Mouse (Mus musculus) ES-Bruce4 (cell line): ENCODE data around the gene Llph. TPM values are rescaled to one million over a fixed set of nuclear protein-coding genes. Genes with fewer than 3 reads are reported as not detected.
A peak's percentile ranks its signal among the peaks of the same experiment; 100 is the strongest.

Experiments
- H3K27ac ChIP-seq: 2 replicates; pipeline ENCODE4 v1.5.1; 2012; ENCODE audit warnings: low read length, inconsistent platforms; ENCODE audit not compliant: insufficient read depth
- H3K27me3 ChIP-seq: 2 replicates; pipeline ENCODE4 v1.6.1; 2012; ENCODE audit warnings: mild to moderate bottlenecking, low read length, inconsistent platforms; ENCODE audit not compliant: control insufficient read depth, poor library complexity, insufficient read depth, severe bottlenecking
- H3K36me3 ChIP-seq: 2 replicates; pipeline ENCODE4 v1.6.1; 2012; ENCODE audit warnings: inconsistent platforms, mild to moderate bottlenecking, low read length, moderate library complexity; ENCODE audit not compliant: control insufficient read depth, poor library complexity, insufficient read depth, severe bottlenecking
- H3K4me1 ChIP-seq: one replicate; pipeline ENCODE4 v1.8.1; 2011; ENCODE audit warnings: low read length; ENCODE audit not compliant: control insufficient read depth, insufficient read depth
- H3K4me3 ChIP-seq: 2 replicates; pipeline ENCODE4 v1.5.1; 2011; ENCODE audit warnings: low read depth, mild to moderate bottlenecking, low read length
- H3K9ac ChIP-seq: 2 replicates; pipeline ENCODE4 v1.6.1; 2012; ENCODE audit warnings: low read depth, mild to moderate bottlenecking, inconsistent platforms; ENCODE audit not compliant: poor library complexity, severe bottlenecking
- H3K9me3 ChIP-seq: replicated peaks from 2 replicates; pipeline ENCODE4 v1.6.1; 2012; ENCODE audit warnings: mild to moderate bottlenecking, low read length, inconsistent platforms; ENCODE audit not compliant: control insufficient read depth, poor library complexity, insufficient read depth, severe bottlenecking
- CTCF ChIP-seq: IDR thresholded peaks from one replicate; pipeline ENCODE4 v1.8.1; 2011; ENCODE audit warnings: low read depth, low read length
- EP300 ChIP-seq: IDR thresholded peaks from 2 replicates; pipeline ENCODE4 v1.6.1; 2011; ENCODE audit warnings: low read depth, low read length; ENCODE audit not compliant: insufficient read depth
- POLR2A ChIP-seq: IDR thresholded peaks from one replicate; pipeline ENCODE4 v1.8.1; 2011; ENCODE audit warnings: low read length; ENCODE audit not compliant: insufficient read depth
- polyA plus RNA-seq: library from polyadenylated mRNA; stranded (reverse); fragments of >200 nt; gene quantifications from 2 replicates; pipeline ENCODE4 v1.2.4, GENCODE M21; 2011; ENCODE audit warnings: low read depth; ENCODE audit not compliant: missing spikeins, insufficient read depth, insufficient read length

The Llph gene
- polyA plus RNA-seq, 1 experiment = 62.6 TPM

- no peaks in the 10 kb centered on the region for H3K4me1 ChIP-seq
- H3K27ac ChIP-seq = no peak overlapping the region
- no peak overlapping the region for H3K4me3 ChIP-seq
Observed at GRCm38 (mm10) chr10:120246994-120247750, 20.3 kb downstream of the Llph start.

GRCm38 (mm10) chr10:120250911-120251683 lies 24.2 kb downstream of the Llph start:
- Histone ChIP-seq H3K9ac (no peak overlapping the region), H3K36me3 (no peaks in the 10 kb centered on the region), H3K27me3 (no peaks in the 10 kb centered on the region), H3K27ac (no peak overlapping the region), H3K9me3 (no peaks in the 10 kb centered on the region), H3K4me1 (no peaks in the 10 kb centered on the region), H3K4me3 (no peak overlapping the region)
- TF ChIP-seq EP300 (no peak), POLR2A (no peak), CTCF (no peak)

More at GRCm38 (mm10) chr10:120246994-120247750, 20.3 kb downstream of the Llph start:
- Histone ChIP-seq H3K27me3 (no peaks in the 10 kb centered on the region), H3K36me3 (no peaks in the 10 kb centered on the region), H3K9me3 (no peaks in the 10 kb centered on the region), H3K9ac (no peak overlapping the region)
- TF ChIP-seq CTCF (peak; percentile 8), POLR2A (no peak)

- Histone ChIP-seq H3K27ac (no peak overlapping the region), H3K27me3 (no peaks in the 10 kb centered on the region), H3K9me3 (no peaks in the 10 kb centered on the region), H3K36me3 (no peaks in the 10 kb centered on the region), H3K4me3 (no peak overlapping the region), H3K9ac (no peak overlapping the region), H3K4me1 (no peaks in the 10 kb centered on the region)
- no peak for TF ChIP-seq CTCF
- TF ChIP-seq EP300 = no peak
- TF ChIP-seq POLR2A = no peak
Observed at GRCm38 (mm10) chr10:120251791-120252190, 24.9 kb downstream of the Llph start.

GRCm38 (mm10) chr10:120252800-120253199 lies 25.9 kb downstream of the Llph start:
- no peaks in the 10 kb centered on the region for H3K9me3 ChIP-seq
- no peaks in the 10 kb centered on the region for H3K36me3 ChIP-seq
- TF ChIP-seq POLR2A (no peak), CTCF (no peak), EP300 (no peak)
- H3K27me3 ChIP-seq = no peaks in the 10 kb centered on the region
- no peak overlapping the region for H3K9ac ChIP-seq
- no peak overlapping the region for H3K4me3 ChIP-seq
- H3K27ac ChIP-seq = no peak overlapping the region
- no peaks in the 10 kb centered on the region for H3K4me1 ChIP-seq

GRCm38 (mm10) chr10:120257231-120257630 lies 30.4 kb downstream of the Llph start:
- Histone ChIP-seq H3K27me3 (no peaks in the 10 kb centered on the region), H3K4me3 (no peak overlapping the region), H3K9ac (no peak overlapping the region), H3K36me3 (no peaks in the 10 kb centered on the region), H3K4me1 (no peaks in the 10 kb centered on the region), H3K27ac (no peak overlapping the region), H3K9me3 (no peaks in the 10 kb centered on the region)
- TF ChIP-seq POLR2A (no peak), EP300 (no peak)

- Histone ChIP-seq H3K4me3 (no peak overlapping the region), H3K27ac (no peak overlapping the region), H3K27me3 (peaks cover 2% of the 10 kb centered on the region; the same call in 1 of the 2 replicates), H3K9ac (no peak overlapping the region), H3K4me1 (no peaks in the 10 kb centered on the region), H3K9me3 (no peaks in the 10 kb centered on the region), H3K36me3 (no peaks in the 10 kb centered on the region)
- no peak for TF ChIP-seq CTCF
- no peak for TF ChIP-seq POLR2A
Observed at GRCm38 (mm10) chr10:120267790-120268189, 40.9 kb downstream of the Llph start.
